Mouse (Mus musculus): ENCODE measurements around the gene Clpb. TPM values are rescaled to one million over a fixed set of nuclear protein-coding genes. Genes with fewer than 3 reads are reported as not detected.

Clpb gene
- polyA plus RNA-seq, 1 experiment from 2014 or later: 49.5 TPM

DNA sequence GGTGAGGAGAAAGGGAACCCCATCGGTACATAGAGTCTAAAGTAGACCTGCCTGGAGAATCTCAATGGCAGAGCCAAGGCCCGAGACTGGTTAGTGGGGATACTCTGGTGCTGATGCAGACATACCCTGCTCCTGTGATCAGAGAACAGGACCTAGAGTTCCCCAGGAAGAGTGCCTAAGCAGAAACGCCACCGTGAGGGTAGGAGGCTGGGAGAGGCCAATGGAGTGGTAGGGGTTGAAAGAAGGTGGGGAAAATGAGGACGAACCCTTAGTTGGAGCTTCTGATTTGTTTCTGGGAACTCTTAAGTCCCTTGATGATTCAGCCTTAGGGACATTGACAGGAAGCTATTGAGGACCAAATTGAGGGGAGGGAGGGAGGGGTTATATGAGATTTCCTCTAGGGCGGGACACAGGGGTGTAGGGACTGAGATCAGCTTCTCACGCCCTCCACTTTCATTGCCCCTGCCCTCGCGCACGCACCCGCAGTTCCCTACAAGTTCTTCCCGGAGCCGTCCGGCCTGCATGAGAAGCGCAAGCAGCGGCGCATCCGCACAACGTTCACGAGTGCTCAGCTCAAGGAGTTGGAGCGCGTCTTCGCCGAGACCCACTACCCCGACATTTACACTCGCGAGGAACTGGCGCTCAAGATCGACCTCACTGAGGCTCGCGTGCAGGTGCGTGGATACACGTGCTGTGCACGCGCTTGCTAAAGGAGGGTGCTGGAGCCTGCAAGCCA lies 157.0 kb downstream of the Clpb start:
- POLR2A ChIA-PET: no interaction called here
- ATAC-seq: no peak
- CTCF ChIA-PET: no interaction called here

DNA sequence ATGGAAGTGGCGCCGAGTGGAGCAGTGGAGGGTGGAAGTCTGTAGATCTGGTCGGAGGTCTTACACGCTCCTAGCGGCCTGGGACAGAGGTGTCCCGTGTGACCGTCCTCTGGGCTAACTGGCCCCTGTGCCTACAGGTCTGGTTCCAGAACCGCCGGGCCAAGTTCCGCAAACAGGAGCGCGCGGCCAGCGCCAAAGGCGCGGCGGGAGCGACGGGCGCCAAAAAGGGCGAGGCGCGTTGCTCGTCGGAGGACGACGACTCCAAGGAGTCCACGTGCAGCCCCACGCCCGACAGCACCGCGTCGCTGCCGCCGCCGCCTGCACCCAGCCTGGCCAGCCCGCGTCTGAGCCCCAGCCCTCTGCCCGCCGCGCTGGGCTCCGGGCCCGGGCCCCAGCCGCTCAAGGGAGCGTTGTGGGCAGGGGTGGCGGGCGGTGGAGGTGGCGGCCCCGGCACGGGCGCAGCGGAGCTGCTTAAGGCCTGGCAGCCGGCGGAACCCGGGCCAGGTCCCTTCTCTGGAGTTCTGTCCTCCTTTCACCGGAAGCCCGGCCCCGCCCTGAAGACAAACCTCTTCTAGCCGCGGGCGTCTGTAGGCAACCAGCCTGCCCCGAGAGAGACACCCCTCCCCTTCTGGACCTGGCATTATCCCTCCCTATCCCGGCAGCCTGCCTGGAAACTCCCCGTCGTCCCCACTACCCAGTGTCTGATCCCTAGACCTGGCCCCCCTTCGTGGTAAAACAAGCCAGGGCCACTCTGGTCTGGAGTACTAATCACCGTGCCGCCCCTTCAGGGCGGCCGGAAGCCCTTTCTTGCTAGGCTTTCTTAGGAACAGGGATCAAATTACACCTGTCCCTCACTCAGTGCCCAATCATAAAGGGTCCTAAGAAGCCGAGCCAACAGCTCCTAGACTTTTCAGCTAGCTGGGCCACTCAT lies 158.4 kb downstream of the Clpb start:
- no peak for ATAC-seq
- POLR2A ChIA-PET: interaction anchor here (0.6 kb wide), 1 partner anchor 13 kb away, joined by 4 read pairs; no protein-coding TSS in a partner anchor
- no peaks in the 10 kb centered on the region for H3K27me3 ChIP-seq

More for the DNA sequence above, 157.0 kb downstream of the Clpb start:
- H3K27me3 ChIP-seq: no peaks in the 10 kb centered on the region
- no peak for TF ChIP-seq CTCF (IDR thresholded peaks at IDR 0.05)
- in situ Hi-C loops (cut with MboI; ENCODE audit: low pct_unique_long_range_greater_than_20kb): no loop called here
- no peak for DNase-seq (ENCODE audit: low read depth, low spot score)

DNA sequence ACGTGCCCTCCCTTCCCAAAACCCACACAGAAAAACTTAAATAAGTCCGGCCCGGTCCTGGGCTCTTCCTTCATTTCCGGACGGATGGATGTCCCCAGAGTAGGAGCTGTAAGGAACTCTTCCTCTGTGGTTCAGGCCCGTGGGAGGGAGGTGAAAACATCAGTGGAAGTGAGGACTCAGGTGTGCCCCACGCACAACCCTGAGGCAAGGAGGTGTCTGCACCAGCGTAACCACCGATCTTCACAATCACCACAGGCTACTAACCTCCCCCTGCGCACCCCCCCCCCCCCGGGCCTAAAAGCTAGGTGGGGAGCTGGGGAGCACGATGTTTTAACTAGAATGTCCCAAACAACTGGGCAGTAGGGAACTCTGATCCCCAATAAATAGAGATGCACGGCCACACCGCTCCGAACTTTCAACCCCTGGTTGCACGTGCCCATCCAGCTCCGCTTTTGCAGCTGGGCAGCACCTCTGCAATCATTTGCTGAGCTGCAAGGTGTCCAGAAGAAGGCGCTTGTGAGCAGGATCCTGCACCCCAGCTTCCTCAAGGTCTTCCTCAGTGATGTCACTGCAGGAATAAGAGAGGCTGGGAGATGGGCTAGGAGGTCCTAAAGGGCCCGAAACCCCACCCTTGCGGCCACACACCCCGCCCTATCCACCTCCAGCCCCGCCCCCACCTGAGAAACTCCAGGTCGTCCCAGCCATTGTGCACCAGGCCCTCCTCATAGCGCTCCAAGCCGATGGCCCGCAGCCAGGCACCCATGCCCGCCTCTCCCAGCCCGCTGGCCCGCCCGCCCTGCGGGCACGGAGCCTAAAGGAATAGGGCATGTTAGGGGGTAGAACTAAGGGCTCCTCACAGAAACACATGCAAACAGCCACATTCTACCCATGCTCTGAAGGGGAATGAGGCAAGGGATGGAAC lies 159.7 kb downstream of the Clpb start:
- CTCF ChIA-PET: no interaction called here
- DNase-seq (ENCODE audit: low read depth, low spot score): no peak
- in situ Hi-C loops (cut with MboI; ENCODE audit: low pct_unique_long_range_greater_than_20kb): no loop called here
- POLR2A ChIA-PET: no interaction called here
- no peak for TF ChIP-seq CTCF (IDR thresholded peaks at IDR 0.05)
- H3K27me3 ChIP-seq: no peaks in the 10 kb centered on the region
- no peak for ATAC-seq

More for the DNA sequence above, 158.4 kb downstream of the Clpb start:
- CTCF ChIA-PET: no interaction called here
- no peak for TF ChIP-seq CTCF (IDR thresholded peaks at IDR 0.05)
- in situ Hi-C loops (cut with MboI; ENCODE audit: low pct_unique_long_range_greater_than_20kb): no loop called here
- no peak for DNase-seq (ENCODE audit: low read depth, low spot score)

DNA sequence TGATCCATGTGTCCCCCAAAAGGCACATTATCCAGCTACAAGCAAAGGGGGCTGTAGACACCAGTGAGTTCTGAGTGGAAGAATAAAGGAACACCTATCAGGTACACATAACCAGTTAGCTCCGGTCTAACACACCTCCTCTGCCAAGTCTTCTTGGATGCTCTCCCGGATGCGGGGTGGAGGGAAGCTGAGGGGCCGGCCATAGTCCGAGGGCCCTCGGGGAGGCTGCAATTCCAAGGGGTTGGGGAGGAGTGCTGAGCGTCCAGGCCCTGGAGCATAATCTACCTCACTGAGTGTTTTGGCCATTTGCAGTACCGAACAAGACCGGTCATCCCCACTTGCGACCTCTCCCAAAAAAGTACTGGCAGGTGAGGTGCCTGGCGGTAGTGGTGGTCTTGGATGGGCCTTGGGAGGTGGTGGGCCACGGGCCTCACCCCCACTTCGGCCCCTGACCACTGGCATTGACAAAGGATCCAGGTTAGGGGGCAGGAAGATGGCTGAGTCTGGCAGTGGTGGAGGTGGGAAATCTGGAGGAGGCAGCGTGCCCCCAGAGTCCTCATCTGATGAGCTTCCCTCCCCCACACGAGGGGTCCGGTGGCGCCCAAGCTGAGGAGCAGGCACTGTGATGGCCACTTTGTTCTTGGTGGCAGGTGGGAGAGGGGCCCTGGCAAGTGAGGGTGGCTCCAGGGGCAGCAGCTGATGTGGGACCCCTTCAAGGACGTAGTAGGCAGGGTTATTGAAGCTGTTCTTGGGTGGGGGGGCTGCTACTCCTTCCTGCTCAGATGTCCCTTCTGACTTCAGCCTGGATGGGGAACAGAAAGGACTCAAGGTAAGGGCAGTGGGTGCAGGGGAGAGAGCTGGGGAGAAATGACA lies 160.6 kb downstream of the Clpb start:
- ATAC-seq (no peak), DNase-seq (ENCODE audit: low read depth, low spot score) (no peak)
- in situ Hi-C loops (cut with MboI; ENCODE audit: low pct_unique_long_range_greater_than_20kb): no loop called here
- ChIA-PET POLR2A (no interaction called here), CTCF (no interaction called here)
- TF ChIP-seq CTCF (IDR thresholded peaks at IDR 0.05): no peak
- no peaks in the 10 kb centered on the region for H3K27me3 ChIP-seq

DNA sequence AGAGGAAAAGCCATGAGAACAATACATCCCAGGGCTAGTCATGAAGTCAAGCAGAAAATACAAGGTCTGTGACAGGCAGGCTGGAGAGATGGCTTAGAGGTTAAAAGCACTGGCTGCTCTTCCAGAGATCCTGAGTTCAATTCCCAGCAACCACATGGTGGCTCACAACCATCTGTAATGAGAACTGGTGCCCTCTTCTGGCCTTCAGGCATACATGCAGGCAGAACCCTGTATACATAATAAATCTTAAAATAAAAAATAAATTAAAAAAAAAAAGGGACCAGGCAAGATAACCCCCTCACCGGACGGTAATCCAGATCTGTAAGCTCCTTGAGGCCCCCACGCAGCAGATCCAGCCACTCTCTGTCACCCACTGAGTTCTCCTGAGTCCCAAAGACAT lies 166.9 kb downstream of the Clpb start:
- POLR2A ChIA-PET: no interaction called here
- DNase-seq (ENCODE audit: low read depth, low spot score) (no peak), ATAC-seq (no peak)
- no peak for TF ChIP-seq CTCF (IDR thresholded peaks at IDR 0.05)
- CTCF ChIA-PET: interaction anchor here (1.1 kb wide), 1 partner anchor 164 kb away, joined by 4 read pairs; no protein-coding TSS in a partner anchor
- in situ Hi-C loops (cut with MboI; ENCODE audit: low pct_unique_long_range_greater_than_20kb): loop anchor here (5.0 kb wide), 1 partner anchor 153 kb away; no protein-coding TSS in a partner anchor
- H3K27me3 ChIP-seq: no peaks in the 10 kb centered on the region

DNA sequence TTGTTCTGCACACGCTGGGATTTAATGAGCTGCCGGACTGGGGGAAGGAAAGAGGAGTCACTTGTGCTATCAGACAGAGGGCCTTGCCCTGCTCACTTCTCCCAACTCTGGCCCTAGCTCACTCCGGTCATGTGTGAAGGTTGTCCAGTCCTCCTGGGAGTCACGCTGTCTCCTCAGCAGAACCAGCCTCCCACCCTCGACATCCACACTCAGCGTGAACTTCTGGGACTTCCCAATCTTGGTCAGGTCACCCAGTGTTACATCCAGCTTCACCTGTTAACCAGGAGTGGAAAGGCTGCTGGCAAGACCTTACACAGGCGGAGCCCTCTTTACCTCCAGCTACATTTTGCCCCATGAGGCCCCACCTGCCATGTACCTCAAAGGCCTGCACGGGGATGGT lies 168.0 kb downstream of the Clpb start:
- DNase-seq (ENCODE audit: low read depth, low spot score): no peak
- no peak for TF ChIP-seq CTCF (IDR thresholded peaks at IDR 0.05)
- ChIA-PET POLR2A (interaction anchor here (0.5 kb wide), 1 partner anchor 118 kb away, joined by 3 read pairs; no protein-coding TSS in a partner anchor), CTCF (interaction anchor here (1.1 to 1.4 kb wide), 2 partner anchors 15 to 165 kb away, joined by 3 to 4 read pairs; no protein-coding TSS in a partner anchor)
- in situ Hi-C loops (cut with MboI; ENCODE audit: low pct_unique_long_range_greater_than_20kb): loop anchor here (5.0 kb wide), 1 partner anchor 154 kb away; no protein-coding TSS in a partner anchor
- no peak for ATAC-seq
- no peaks in the 10 kb centered on the region for H3K27me3 ChIP-seq

DNA sequence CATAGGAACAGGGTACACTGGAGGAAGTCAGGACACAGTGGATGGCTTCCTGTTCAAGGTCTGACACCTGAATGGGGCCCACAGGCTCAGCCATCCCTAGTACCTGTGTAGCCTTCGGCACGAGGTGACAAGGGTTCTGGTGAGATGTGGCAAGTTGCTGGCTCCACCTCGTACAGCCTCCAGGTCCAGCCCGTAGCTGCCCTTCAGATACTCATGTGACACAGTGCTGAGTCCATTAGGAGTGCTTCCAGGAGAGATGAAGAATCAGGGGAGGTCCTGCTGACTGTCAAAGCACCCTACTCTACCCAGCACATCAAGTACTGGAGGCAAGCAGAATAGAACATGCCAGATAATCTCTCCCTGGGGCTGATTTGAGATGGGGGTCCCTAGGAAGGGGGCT lies 168.9 kb downstream of the Clpb start:
- TF ChIP-seq CTCF (IDR thresholded peaks at IDR 0.05): no peak
- DNase-seq (ENCODE audit: low read depth, low spot score) (no peak), ATAC-seq (no peak)
- CTCF ChIA-PET: interaction anchor here (1.4 kb wide), 1 partner anchor 16 kb away, joined by 3 read pairs; no protein-coding TSS in a partner anchor
- POLR2A ChIA-PET: no interaction called here
- H3K27me3 ChIP-seq: no peaks in the 10 kb centered on the region
- in situ Hi-C loops (cut with MboI; ENCODE audit: low pct_unique_long_range_greater_than_20kb): loop anchor here (5.0 kb wide), 1 partner anchor 155 kb away; no protein-coding TSS in a partner anchor

DNA sequence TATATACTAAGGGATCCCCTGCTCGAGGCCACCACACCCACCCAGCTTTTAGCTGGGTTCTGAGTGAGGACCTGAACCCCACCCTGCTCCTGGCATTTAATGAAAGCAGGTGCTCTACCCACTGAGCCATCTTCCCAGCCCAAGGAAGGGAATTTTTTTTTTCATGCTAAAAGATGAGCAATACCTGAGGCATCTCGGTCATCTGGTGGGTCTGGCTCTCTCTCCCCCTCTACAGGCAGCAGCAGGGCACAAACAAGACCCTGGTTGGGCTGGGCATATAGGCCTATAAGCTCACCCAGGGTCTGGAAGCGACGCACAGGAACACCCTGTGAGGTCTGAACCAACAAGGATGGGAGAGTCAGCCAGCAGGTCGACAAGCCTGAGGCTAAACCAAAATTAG lies 169.9 kb downstream of the Clpb start:
- DNase-seq (ENCODE audit: low read depth, low spot score): no peak
- ATAC-seq: no peak
- ChIA-PET CTCF (interaction anchor here (0.9 to 1.1 kb wide), 2 partner anchors 10 to 167 kb away, joined by 3 to 4 read pairs; no protein-coding TSS in a partner anchor), POLR2A (no interaction called here)
- in situ Hi-C loops (cut with MboI; ENCODE audit: low pct_unique_long_range_greater_than_20kb): loop anchor here (5.0 kb wide), 1 partner anchor 156 kb away; no protein-coding TSS in a partner anchor
- H3K27me3 ChIP-seq: no peaks in the 10 kb centered on the region
- no peak for TF ChIP-seq CTCF (IDR thresholded peaks at IDR 0.05)

Measured in Patski (cell line).